Mouse (Mus musculus) stomach, embryonic 16.5 days (tissue): ENCODE results near the gene Gck. TPM values are rescaled to one million over a fixed set of nuclear protein-coding genes. Genes with fewer than 3 reads are reported as not detected.
A peak's percentile ranks its signal among the peaks of the same experiment; 100 is the strongest.

Source experiments
- ATAC-seq: fragments of 200-750 bp; cut with Nextera tagmentation; 2 replicates; pipeline ENCODE4 v1.8.0; 2017; ENCODE audit warnings: moderate number of reproducible peaks, moderate TSS enrichment; ENCODE audit not compliant: insufficient read depth, low FRiP score
- H3K27ac ChIP-seq: fragments of 300-500 bp; sonication (generic); 2 replicates; pipeline ENCODE4 v1.5.1; 2014; ENCODE audit warnings: low read length
- H3K27me3 ChIP-seq: fragments of 300-500 bp; sonication (generic); 2 replicates; pipeline ENCODE4 v1.6.1; 2014; ENCODE audit warnings: low read length, control low read depth, mixed read lengths; ENCODE audit not compliant: control insufficient read depth, insufficient read depth
- H3K36me3 ChIP-seq: fragments of 300-500 bp; sonication (generic); 2 replicates; pipeline ENCODE4 v1.6.1; 2014; ENCODE audit warnings: low read length; ENCODE audit not compliant: control insufficient read depth, insufficient read depth
- H3K4me1 ChIP-seq: fragments of 300-500 bp; sonication (generic); 2 replicates; pipeline ENCODE4 v1.6.1; 2014; ENCODE audit warnings: low read length, control low read depth, mixed read lengths; ENCODE audit not compliant: control insufficient read depth, insufficient read depth
- H3K4me2 ChIP-seq: fragments of 300-500 bp; sonication (generic); 2 replicates; pipeline ENCODE4 v1.6.1; 2014; ENCODE audit warnings: low read depth, low read length, mixed read lengths
- H3K4me3 ChIP-seq: fragments of 300-500 bp; sonication (generic); replicated peaks from 2 replicates; pipeline ENCODE4 v1.5.1; 2014; ENCODE audit warnings: mild to moderate bottlenecking, low read length
- H3K9ac ChIP-seq: fragments of 300-500 bp; sonication (generic); 2 replicates; pipeline ENCODE4 v1.6.1; 2014; ENCODE audit warnings: low read length
- H3K9me3 ChIP-seq: fragments of 300-500 bp; sonication (generic); replicated peaks from 2 replicates; pipeline ENCODE4 v1.6.1; 2016; ENCODE audit warnings: low read length, control low read depth; ENCODE audit not compliant: control insufficient read depth
- WGBS: fragments of 180-500 bp; shearing (Covaris S2); extraction: QIAGEN DNeasy Blood & Tissue Kit; methylation state at CpG from one replicate; pipeline ENCODE4 v1.1.7; 2014; 5-methylcytosine and 5-hydroxymethylcytosine counted together
- polyA plus RNA-seq: library from polyadenylated mRNA; unstranded; fragments of >200 nt; fragmentation: Nextera tagmentation; extraction: Ambion mirVana; gene quantifications from 2 replicates; pipeline ENCODE4 v1.2.1, GENCODE M21; 2015

The Gck gene
- polyA plus RNA-seq, 1 experiment from 2014 or later, result 3.5 TPM

DNA sequence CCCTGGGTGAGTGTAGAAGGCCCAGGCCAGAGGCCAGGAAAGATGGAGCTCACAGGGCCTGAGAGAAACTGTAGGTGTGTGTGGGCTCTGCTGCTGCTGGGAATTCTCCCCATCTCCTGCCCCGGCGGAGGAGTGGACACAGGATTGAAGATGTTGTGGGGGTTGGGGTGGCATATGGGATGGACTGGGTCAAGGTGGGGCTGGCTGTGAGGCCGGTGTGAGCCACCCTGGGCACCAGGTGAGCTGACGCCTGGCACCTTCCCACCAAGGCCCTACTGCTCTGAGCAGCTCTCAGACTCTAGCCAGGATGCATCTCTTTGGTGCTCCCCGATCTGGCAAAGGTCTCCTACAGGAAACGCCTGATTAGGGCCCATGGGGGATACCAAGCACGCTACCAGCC is 31.4 kb upstream of the Gck start:
- no peak overlapping the region for H3K4me3 ChIP-seq
- ATAC-seq, result no peak
- WGBS, result 87% methylated on average over 7 of the region's 7 CpGs

DNA sequence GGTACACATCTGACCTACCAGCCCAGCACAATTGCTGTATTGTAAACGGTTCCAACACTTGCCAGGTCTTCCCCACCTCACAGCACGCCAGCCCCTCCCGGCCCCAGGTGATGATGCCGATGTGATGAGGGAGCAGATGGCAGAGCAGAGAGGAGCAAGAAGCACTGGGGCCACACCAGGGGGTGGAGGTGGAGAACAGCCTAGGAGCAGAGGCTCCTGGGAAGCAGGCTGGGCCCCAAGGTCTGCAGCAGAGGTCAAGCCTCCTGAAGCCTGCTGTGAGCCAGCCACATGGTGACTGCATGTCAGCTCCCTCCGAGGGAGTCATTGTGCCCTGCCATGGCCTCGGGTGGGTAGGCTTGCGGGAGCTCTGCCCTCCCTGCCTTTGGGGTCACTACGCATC is 30.7 kb upstream of the Gck start:
- Histone ChIP-seq H3K27ac (no peak overlapping the region), H3K36me3 (no peaks in the 10 kb centered on the region), H3K9me3 (no peaks in the 10 kb centered on the region), H3K4me1 (no peaks in the 10 kb centered on the region), H3K4me3 (no peak overlapping the region), H3K4me2 (no peak overlapping the region), H3K9ac (no peak overlapping the region), H3K27me3 (no peaks in the 10 kb centered on the region)
- 65% methylated on average over 8 of the region's 8 CpGs for WGBS
- ATAC-seq, result no peak

More for the DNA sequence above, 31.4 kb upstream of the Gck start:
- Histone ChIP-seq H3K9ac (no peak overlapping the region), H3K4me2 (no peak overlapping the region), H3K36me3 (no peaks in the 10 kb centered on the region), H3K9me3 (no peaks in the 10 kb centered on the region), H3K4me1 (no peaks in the 10 kb centered on the region), H3K27ac (no peak overlapping the region), H3K27me3 (no peaks in the 10 kb centered on the region)

DNA sequence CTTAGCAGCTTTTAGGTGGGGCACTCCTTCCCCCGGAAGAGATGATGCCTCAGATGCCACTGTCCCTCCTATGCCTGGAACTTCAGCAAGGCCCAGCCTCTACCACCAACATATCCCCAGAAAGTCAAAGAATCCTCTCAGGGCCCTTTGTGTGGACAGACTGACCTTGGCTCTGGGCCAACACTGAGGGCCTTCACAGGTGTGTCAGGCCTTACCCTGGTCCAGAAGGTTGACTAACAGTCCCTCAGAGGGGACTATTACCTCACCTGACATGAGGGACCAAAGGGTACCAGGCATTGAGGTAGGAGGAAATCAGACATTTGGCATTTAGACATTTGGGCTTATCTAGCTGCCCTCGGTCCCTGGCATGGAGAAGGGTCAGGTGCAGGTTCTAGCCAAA is 30.2 kb upstream of the Gck start:
- Histone ChIP-seq H3K27ac (no peak overlapping the region), H3K4me1 (no peaks in the 10 kb centered on the region), H3K4me3 (no peak overlapping the region), H3K4me2 (no peak overlapping the region), H3K9ac (no peak overlapping the region), H3K27me3 (no peaks in the 10 kb centered on the region), H3K36me3 (no peaks in the 10 kb centered on the region), H3K9me3 (no peaks in the 10 kb centered on the region)
- 87% methylated on average over 2 of the region's 2 CpGs for WGBS
- ATAC-seq, result no peak

DNA sequence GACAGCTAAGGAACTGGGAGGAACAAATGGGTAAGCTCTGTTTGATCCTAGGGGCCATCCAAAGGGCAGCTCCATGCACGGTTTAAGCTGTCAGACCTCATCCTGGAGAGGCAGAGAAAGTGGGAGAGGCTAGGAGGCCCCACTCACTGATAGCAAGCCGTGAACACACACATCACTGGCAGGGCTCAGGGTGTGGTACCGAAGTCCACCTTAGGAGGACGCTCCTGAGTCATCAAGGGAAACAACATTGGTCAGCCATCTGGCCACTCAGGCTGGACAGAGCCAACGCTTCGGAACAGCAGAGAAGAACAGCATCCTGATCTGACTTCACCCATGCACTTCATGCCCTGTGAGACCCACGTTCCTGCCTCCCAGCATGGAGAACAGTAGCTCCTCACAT is 29.2 kb upstream of the Gck start:
- Histone ChIP-seq H3K36me3 (no peaks in the 10 kb centered on the region), H3K9ac (no peak overlapping the region), H3K27me3 (no peaks in the 10 kb centered on the region), H3K4me1 (no peaks in the 10 kb centered on the region), H3K27ac (no peak overlapping the region), H3K4me3 (no peak overlapping the region), H3K4me2 (no peak overlapping the region), H3K9me3 (no peaks in the 10 kb centered on the region)
- 65% methylated on average over 7 of the region's 7 CpGs for WGBS
- ATAC-seq, result no peak

DNA sequence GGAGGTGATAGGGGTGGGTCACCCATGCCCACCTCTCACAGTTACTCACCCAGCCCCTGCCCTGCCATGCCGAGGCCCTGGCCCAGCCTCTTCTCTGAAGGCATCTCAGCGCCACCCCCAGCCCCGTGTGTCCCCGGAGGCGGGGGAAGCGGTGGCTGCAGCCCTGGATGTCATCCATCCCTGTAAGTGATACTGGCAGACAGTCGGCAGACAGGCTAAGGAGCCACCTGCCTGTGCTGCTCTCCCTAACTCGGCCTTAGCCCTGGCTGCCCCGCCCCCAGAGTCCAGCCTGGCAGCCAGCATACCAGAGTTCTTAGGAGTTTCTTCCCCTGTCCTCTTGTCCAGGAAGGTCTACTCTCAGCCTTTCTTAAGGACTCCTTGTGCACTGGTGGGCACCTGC is 26.2 kb upstream of the Gck start:
- ATAC-seq, result 0 out of 2 replicates have a peak, but pooled peaks have one; percentile 7
- Histone ChIP-seq H3K4me1 (peaks cover 5% of the 10 kb centered on the region), H3K4me3 (no peak overlapping the region), H3K27me3 (no peaks in the 10 kb centered on the region), H3K4me2 (no peak overlapping the region), H3K9ac (no peak overlapping the region), H3K27ac (no peak overlapping the region), H3K9me3 (no peaks in the 10 kb centered on the region), H3K36me3 (no peaks in the 10 kb centered on the region)
- WGBS, result 11% methylated on average over 9 of the region's 9 CpGs

DNA sequence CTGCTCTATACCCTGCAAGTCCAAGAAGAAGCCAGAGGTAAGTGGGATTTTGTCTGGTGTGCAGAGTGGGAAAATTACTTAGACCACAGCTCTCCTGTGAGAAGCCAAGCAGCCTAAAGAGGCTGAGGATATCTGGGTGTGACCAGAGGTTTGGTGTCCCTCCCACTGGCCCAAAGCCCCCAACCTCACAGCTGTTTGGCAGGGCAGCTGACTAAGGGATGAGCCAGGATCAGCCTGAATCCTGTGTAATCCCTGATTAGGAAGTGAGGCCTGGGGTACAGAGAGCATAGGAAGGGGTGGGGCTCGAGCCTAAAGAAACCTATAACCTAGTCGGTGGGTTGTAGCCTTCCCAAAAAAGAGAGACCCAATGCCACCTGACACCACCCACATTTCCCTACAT is 25.2 kb upstream of the Gck start:
- Histone ChIP-seq H3K4me1 (peaks cover 5% of the 10 kb centered on the region), H3K27me3 (no peaks in the 10 kb centered on the region), H3K4me3 (no peak overlapping the region), H3K4me2 (no peak overlapping the region), H3K27ac (no peak overlapping the region), H3K9me3 (no peaks in the 10 kb centered on the region), H3K9ac (no peak overlapping the region), H3K36me3 (no peaks in the 10 kb centered on the region)
- ATAC-seq, result no peak
- 60% methylated on average over 2 of the region's 2 CpGs for WGBS

DNA sequence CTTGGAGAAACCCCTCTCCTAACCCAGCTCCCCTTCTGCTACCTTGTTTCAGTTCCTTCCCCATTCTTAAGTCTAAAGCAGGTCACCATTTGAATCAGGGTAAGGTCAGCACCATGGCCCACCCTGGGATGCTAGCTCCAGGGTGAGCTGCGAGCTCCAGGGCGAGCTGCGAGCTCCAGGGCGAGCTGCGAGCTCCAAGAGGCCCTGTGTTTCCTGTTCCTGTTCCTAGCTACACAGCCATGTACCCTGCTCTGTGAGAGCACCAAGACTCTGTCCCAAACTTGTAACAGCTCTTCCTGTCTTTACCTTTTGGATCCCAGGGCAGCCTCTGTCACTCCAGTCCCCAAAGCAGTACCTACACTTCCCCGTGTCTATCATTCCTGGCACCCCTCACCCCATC is 24.2 kb upstream of the Gck start:
- Histone ChIP-seq H3K4me2 (no peak overlapping the region), H3K9ac (no peak overlapping the region), H3K27ac (no peak overlapping the region), H3K4me1 (peaks cover 5% of the 10 kb centered on the region), H3K9me3 (no peaks in the 10 kb centered on the region), H3K4me3 (no peak overlapping the region), H3K36me3 (no peaks in the 10 kb centered on the region), H3K27me3 (no peaks in the 10 kb centered on the region)
- WGBS, result 77% methylated on average over 6 of the region's 6 CpGs
- ATAC-seq, result no peak

DNA sequence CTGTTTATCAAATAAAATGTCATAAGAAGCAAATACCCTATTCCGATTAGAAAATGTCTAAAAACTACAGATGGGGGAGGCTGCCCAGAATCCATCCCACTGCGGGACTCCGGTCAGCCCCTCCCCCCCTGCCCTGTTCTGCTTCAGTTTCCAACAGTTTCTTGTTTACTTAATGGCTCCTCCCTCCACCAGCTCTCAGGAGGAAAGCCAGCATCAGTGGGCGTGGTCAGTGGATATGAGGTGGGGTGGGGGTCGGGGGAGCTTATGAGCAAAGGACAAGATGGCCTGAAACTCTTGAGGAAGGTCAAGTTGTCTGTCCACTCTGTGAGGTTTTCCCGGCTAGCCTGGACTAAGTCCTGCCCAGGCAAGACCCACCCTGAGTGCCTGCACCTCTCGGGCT is 23.3 kb upstream of the Gck start:
- no peak for ATAC-seq
- no peak overlapping the region for H3K9ac ChIP-seq
- H3K9me3 ChIP-seq, result no peaks in the 10 kb centered on the region
- no peak overlapping the region for H3K4me2 ChIP-seq
- no peaks in the 10 kb centered on the region for H3K27me3 ChIP-seq
- WGBS, result 21% methylated on average over 7 of the region's 7 CpGs
- no peak overlapping the region for H3K4me3 ChIP-seq
- peaks cover 5% of the 10 kb centered on the region for H3K4me1 ChIP-seq
- no peak overlapping the region for H3K27ac ChIP-seq
- no peaks in the 10 kb centered on the region for H3K36me3 ChIP-seq

DNA sequence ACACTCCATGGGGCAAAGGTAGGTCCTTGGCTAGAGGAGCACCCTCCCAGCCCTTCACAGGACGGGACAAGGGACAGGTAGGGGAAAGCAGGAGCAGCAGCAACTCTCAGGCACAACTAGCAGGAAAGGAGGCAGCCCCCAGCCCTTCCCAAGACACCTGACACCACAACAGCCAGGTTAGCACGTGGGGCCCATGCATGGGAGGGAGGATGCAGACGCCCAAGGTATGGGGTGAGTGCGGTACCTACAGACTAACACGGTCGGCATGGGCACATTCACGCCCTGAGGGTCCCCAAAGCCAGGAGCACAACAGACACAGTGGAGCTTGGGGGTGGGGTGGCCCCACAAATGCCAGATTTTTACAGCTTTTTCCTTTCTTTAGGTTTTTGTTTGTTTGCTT is 21.3 kb upstream of the Gck start:
- 51% methylated on average over 7 of the region's 7 CpGs for WGBS
- Histone ChIP-seq H3K27ac (no peak overlapping the region), H3K4me2 (no peak overlapping the region), H3K9ac (no peak overlapping the region), H3K27me3 (no peaks in the 10 kb centered on the region), H3K4me3 (no peak overlapping the region), H3K36me3 (peaks cover 4% of the 10 kb centered on the region; the same call in 1 of the 2 replicates), H3K9me3 (no peaks in the 10 kb centered on the region), H3K4me1 (peaks cover 5% of the 10 kb centered on the region)
- ATAC-seq, result no peak

DNA sequence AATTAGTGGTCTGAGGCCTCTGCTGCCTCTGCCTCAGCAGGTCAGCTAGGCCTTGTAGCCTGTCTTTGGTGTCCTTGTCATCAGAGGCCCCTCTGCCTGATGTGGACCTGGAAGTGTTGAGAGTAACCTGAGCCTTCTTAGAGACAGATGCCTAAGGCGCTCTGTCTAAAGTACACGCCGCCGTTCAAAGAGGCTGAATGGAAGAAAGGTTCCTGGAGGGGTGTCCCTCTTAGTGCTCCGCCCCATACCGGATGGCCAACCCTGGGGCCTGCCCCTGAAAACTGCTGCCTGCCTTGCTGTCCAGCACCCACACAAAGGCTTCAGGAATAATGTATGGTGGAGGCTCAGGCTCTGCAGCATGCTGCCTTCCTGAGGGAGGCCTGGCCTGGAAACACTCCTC is 18.3 kb upstream of the Gck start:
- WGBS, result 67% methylated on average over 6 of the region's 6 CpGs
- Histone ChIP-seq H3K27me3 (no peaks in the 10 kb centered on the region), H3K27ac (no peak overlapping the region), H3K36me3 (peaks cover 16% of the 10 kb centered on the region), H3K4me2 (no peak overlapping the region), H3K4me3 (no peak overlapping the region), H3K9me3 (no peaks in the 10 kb centered on the region), H3K4me1 (peaks cover 5% of the 10 kb centered on the region), H3K9ac (no peak overlapping the region)
- no peak for ATAC-seq
